Mouse (Mus musculus) E14TG2a.4 (cell line): ENCODE results near the gene Jag1.

Source experiments
- CTCF ChIP-seq: conservative IDR thresholded peaks from 2 replicates; pipeline ENCODE4 v1.5.1; 2014; ENCODE audit warnings: low read length
- NANOG ChIP-seq: IDR thresholded peaks from 2 replicates; pipeline ENCODE4 v1.6.1; 2014; ENCODE audit warnings: borderline replicate concordance, low read length, mixed read lengths
- POU5F1 ChIP-seq: IDR thresholded peaks from 2 replicates; pipeline ENCODE4 v1.6.1; 2014; ENCODE audit warnings: low read length, borderline replicate concordance

- TF ChIP-seq CTCF (peak; percentile 26), NANOG (no peak), POU5F1 (no peak)
Observed at GRCm38 (mm10) chr2:137117321-137117690, 862 bp upstream of the Jag1 start.
